In genomic region chr8:115699151-115699550, GRCm38 (mm10) we compare ENCODE assay signal across 23 mouse cellular contexts. TPM values are rescaled to one million over a fixed set of nuclear protein-coding genes. Genes with fewer than 3 reads are reported as not detected.
DNase-seq lines count a peak whose midpoint lies in the region; ATAC-seq and TF ChIP-seq lines count a peak whose summit lies in the region.
"Had no signal": no experiment of that assay in that cellular context is flagged by ENCODE, and none has a peak within 500 bp of the region (broad histone marks: within the 10 kb centered on the region; RNA-seq: fewer than 3 reads in every experiment).

No protein-coding gene starts in this region.

- peaks cover 39% of the 10 kb centered on the region for H3K4me1 ChIP-seq in kidney, embryonic 15.5 days
- no peaks in the 10 kb centered on the region for H3K4me1 ChIP-seq in midbrain, postnatal 0 days (ENCODE audit: insufficient read depth, low read length)
- 0 out of 2 replicates have a peak, but pooled peaks cover 4% of the 10 kb centered on the region for H3K4me1 ChIP-seq in midbrain, embryonic 11.5 days (ENCODE audit: control insufficient read depth, insufficient read depth, low read length)
- H3K4me1 ChIP-seq in neural tube, embryonic 15.5 days: no peaks in the 10 kb centered on the region
- H3K4me1 ChIP-seq: forebrain, embryonic 12.5 days; midbrain, embryonic 12.5 days; neural tube, embryonic 12.5 days had no signal

- 44% methylated on average over 5 of the region's 5 CpGs for WGBS in kidney, embryonic 15.5 days
- WGBS in midbrain, postnatal 0 days: 69% methylated on average over 5 of the region's 5 CpGs
- 65% methylated on average over 5 of the region's 5 CpGs for WGBS in midbrain, embryonic 11.5 days
- 58% methylated on average over 5 of the region's 5 CpGs for WGBS in neural tube, embryonic 15.5 days

- no peak for ATAC-seq in kidney, embryonic 15.5 days (replicated peaks; ENCODE audit: low FRiP score)
- no peak for ATAC-seq in midbrain, postnatal 0 days (ENCODE audit: low FRiP score)
- ATAC-seq in midbrain, embryonic 11.5 days (ENCODE audit: low FRiP score): no peak
- ATAC-seq in neural tube, embryonic 15.5 days (ENCODE audit: low FRiP score): no peak

- no peaks in the 10 kb centered on the region for H3K9me3 ChIP-seq in kidney, embryonic 15.5 days (replicated peaks)
- no peaks in the 10 kb centered on the region for H3K9me3 ChIP-seq in midbrain, postnatal 0 days (ENCODE audit: low read length)
- no peaks in the 10 kb centered on the region for H3K9me3 ChIP-seq in midbrain, embryonic 11.5 days (ENCODE audit: control insufficient read depth, low read length)
- no peaks in the 10 kb centered on the region for H3K9me3 ChIP-seq in neural tube, embryonic 15.5 days (replicated peaks)
- H3K9me3 ChIP-seq: embryonic facial prominence, embryonic 12.5 days; forebrain, embryonic 12.5 days; heart, embryonic 12.5 days; hindbrain, embryonic 10.5 days; midbrain, embryonic 12.5 days; neural tube, embryonic 12.5 days had no signal

- peak overlapping the region; percentile 82 for H3K4me3 ChIP-seq in gastrocnemius, adult 2 months
- H3K4me3 ChIP-seq in kidney, embryonic 15.5 days (replicated peaks): no peak overlapping the region
- no peak overlapping the region for H3K4me3 ChIP-seq in midbrain, postnatal 0 days (ENCODE audit: low read depth, low read length)
- no peak overlapping the region for H3K4me3 ChIP-seq in midbrain, embryonic 11.5 days (ENCODE audit: low read depth, low read length)
- H3K4me3 ChIP-seq in neural tube, embryonic 15.5 days (replicated peaks): no peak overlapping the region
- H3K4me3 ChIP-seq: embryonic facial prominence, embryonic 12.5 days; erythroblast, embryonic 14.5 days; forebrain, embryonic 12.5 days; heart, embryonic 12.5 days; hindbrain, embryonic 10.5 days; midbrain, embryonic 12.5 days; neural tube, embryonic 12.5 days had no signal

- intact Hi-C loops in gastrocnemius, adult 2 months (cut with DNase I): loop anchor here (5.0 kb wide), 1 partner anchor 37 kb away; no protein-coding TSS in a partner anchor
- intact Hi-C loops in gastrocnemius, postnatal 14 days (cut with DNase I; ENCODE audit: low total_unique reads): no loop called here

- peak overlapping the region; percentile 96 for H3K27ac ChIP-seq in gastrocnemius, adult 2 months
- H3K27ac ChIP-seq in kidney, embryonic 15.5 days: peak overlapping the region; percentile 15; the same call in 1 of the 2 replicates
- no peak overlapping the region for H3K27ac ChIP-seq in midbrain, postnatal 0 days (ENCODE audit: low read depth, low read length)
- no peak overlapping the region for H3K27ac ChIP-seq in midbrain, embryonic 11.5 days (ENCODE audit: low read depth, low read length)
- 0 out of 2 replicates have a peak overlapping the region, but pooled peaks have one; percentile 28 for H3K27ac ChIP-seq in neural tube, embryonic 15.5 days (replicated peaks)
- H3K27ac ChIP-seq: embryonic facial prominence, embryonic 12.5 days; forebrain, embryonic 12.5 days; hindbrain, embryonic 10.5 days; midbrain, embryonic 12.5 days; neural tube, embryonic 12.5 days had no signal

- 0 out of 2 replicates have a peak, but pooled peaks cover 3% of the 10 kb centered on the region for H3K27me3 ChIP-seq in kidney, embryonic 15.5 days
- H3K27me3 ChIP-seq in midbrain, postnatal 0 days (ENCODE audit: insufficient read depth, low read length): peaks cover 3% of the 10 kb centered on the region; the same call in 1 of the 2 replicates
- H3K27me3 ChIP-seq in midbrain, embryonic 11.5 days (ENCODE audit: control insufficient read depth, insufficient read depth, low read length): no peaks in the 10 kb centered on the region
- no peaks in the 10 kb centered on the region for H3K27me3 ChIP-seq in neural tube, embryonic 15.5 days (replicated peaks)
- H3K27me3 ChIP-seq: embryonic facial prominence, embryonic 12.5 days; heart, embryonic 12.5 days; neural tube, embryonic 12.5 days had no signal

- TF ChIP-seq CTCF in gastrocnemius, adult 2 months (IDR thresholded peaks at IDR 0.05): no peak
- TF ChIP-seq CTCF in midbrain, postnatal 0 days (IDR thresholded peaks at IDR 0.05): no peak

- H3K4me2 ChIP-seq in kidney, embryonic 15.5 days: no peak overlapping the region
- H3K4me2 ChIP-seq in midbrain, postnatal 0 days (ENCODE audit: low read depth, low read length, poor library complexity, severe bottlenecking): peak overlapping the region; percentile 15; the same call in 1 of the 2 replicates
- H3K4me2 ChIP-seq in midbrain, embryonic 11.5 days: no peak overlapping the region
- peak overlapping the region; percentile 23 for H3K4me2 ChIP-seq in neural tube, embryonic 15.5 days
- H3K4me2 ChIP-seq: embryonic facial prominence, embryonic 12.5 days; forebrain, embryonic 12.5 days; heart, embryonic 12.5 days; midbrain, embryonic 12.5 days; neural tube, embryonic 12.5 days had no signal

- no peak for DNase-seq in gastrocnemius, adult 2 months
- DNase-seq in gastrocnemius, postnatal 14 days: no peak
- no peak for DNase-seq in kidney, postnatal 25 days
- DNase-seq in midbrain, postnatal 0 days (ENCODE audit: low spot score): no peak
- DNase-seq in midbrain, embryonic 11.5 days (ENCODE audit: low spot score, missing footprints): no peak
- DNase-seq in right cerebral cortex, postnatal 10 days (ENCODE audit: low spot score in 2 of 2): no peak
- DNase-seq: adrenal gland, postnatal 10 days; cerebellum, adult 2 months; cerebellum, postnatal 25 days; heart, postnatal 10 days; layer of hippocampus, postnatal 36 days; lung, adult 18-20 months; lung, postnatal 10 days; right cerebral cortex, postnatal 4 days had no signal

- H3K9ac ChIP-seq in kidney, embryonic 15.5 days: no peak overlapping the region
- H3K9ac ChIP-seq in midbrain, postnatal 0 days (replicated peaks; ENCODE audit: low read length, poor library complexity, severe bottlenecking): no peak overlapping the region
- no peak overlapping the region for H3K9ac ChIP-seq in midbrain, embryonic 11.5 days (ENCODE audit: low read length)
- 0 out of 2 replicates have a peak overlapping the region, but pooled peaks have one; percentile 26 for H3K9ac ChIP-seq in neural tube, embryonic 15.5 days (replicated peaks)
- H3K9ac ChIP-seq: embryonic facial prominence, embryonic 12.5 days; forebrain, embryonic 12.5 days; heart, embryonic 12.5 days; midbrain, embryonic 12.5 days; neural tube, embryonic 12.5 days had no signal

- no peaks in the 10 kb centered on the region for H3K36me3 ChIP-seq in kidney, embryonic 15.5 days
- no peaks in the 10 kb centered on the region for H3K36me3 ChIP-seq in midbrain, postnatal 0 days (ENCODE audit: insufficient read depth, low read length)
- no peaks in the 10 kb centered on the region for H3K36me3 ChIP-seq in midbrain, embryonic 11.5 days (ENCODE audit: control insufficient read depth, insufficient read depth, low read length)
- H3K36me3 ChIP-seq in neural tube, embryonic 15.5 days: no peaks in the 10 kb centered on the region
- H3K36me3 ChIP-seq: embryonic facial prominence, embryonic 12.5 days; forebrain, embryonic 12.5 days; heart, embryonic 12.5 days; hindbrain, embryonic 10.5 days; midbrain, embryonic 12.5 days; neural tube, embryonic 12.5 days had no signal

RNA-seq across cellular contexts. Expression of gene Maf, which starts 8.4 kb away (rescaled TPM):
- 100 to 1,000 TPM; 129 to 153 TPM for total RNA-seq in gastrocnemius, adult 2 months (2021)
- total RNA-seq in gastrocnemius, postnatal 14 days (2021): 100 to 1,000 TPM in 1 of 2 experiments, 10 to 100 TPM in 1; 93.8 to 112 TPM
- polyA plus RNA-seq in kidney, embryonic 15.5 days (2015; fragmentation: Nextera tagmentation; extraction: Ambion mirVana): 8.6 and 9.9 TPM in 2 replicates
- 26.6 and 36.4 TPM in 2 replicates for total RNA-seq in midbrain, postnatal 0 days (2014; rRNA removed)
- 7.7 and 7.9 TPM in 2 replicates for polyA plus RNA-seq in midbrain, postnatal 0 days (2015; fragmentation: Nextera tagmentation; extraction: Ambion mirVana)
- polyA plus RNA-seq in midbrain, embryonic 11.5 days (2014; fragmentation: Nextera tagmentation; extraction: Ambion mirVana): 4.2 and 4.7 TPM in 2 replicates
- 11.7 and 12.8 TPM in 2 replicates for polyA plus RNA-seq in neural tube, embryonic 15.5 days (2015; fragmentation: Nextera tagmentation; extraction: Ambion mirVana)

Comparison
In these comparisons a context has a peak if more than half of its experiments do, and no peak if none do; other contexts are left out.
1. H3K4me2 ChIP-seq: peak in midbrain, postnatal 0 days (single experiment) and neural tube, embryonic 15.5 days (single experiment); none in kidney, embryonic 15.5 days (single experiment) and midbrain, embryonic 11.5 days (single experiment).
2. H3K27ac ChIP-seq: peak in gastrocnemius, adult 2 months (single experiment), kidney, embryonic 15.5 days (single experiment) and neural tube, embryonic 15.5 days (single experiment); none in midbrain, postnatal 0 days (single experiment) and midbrain, embryonic 11.5 days (single experiment).